Mouse (Mus musculus): ENCODE results near the gene Ostf1. TPM values are rescaled to one million over a fixed set of nuclear protein-coding genes. Genes with fewer than 3 reads are reported as not detected.

The Ostf1 gene
- total and polyA plus RNA-seq, 3 experiments = 110 to 175 (median 131) TPM

DNA sequence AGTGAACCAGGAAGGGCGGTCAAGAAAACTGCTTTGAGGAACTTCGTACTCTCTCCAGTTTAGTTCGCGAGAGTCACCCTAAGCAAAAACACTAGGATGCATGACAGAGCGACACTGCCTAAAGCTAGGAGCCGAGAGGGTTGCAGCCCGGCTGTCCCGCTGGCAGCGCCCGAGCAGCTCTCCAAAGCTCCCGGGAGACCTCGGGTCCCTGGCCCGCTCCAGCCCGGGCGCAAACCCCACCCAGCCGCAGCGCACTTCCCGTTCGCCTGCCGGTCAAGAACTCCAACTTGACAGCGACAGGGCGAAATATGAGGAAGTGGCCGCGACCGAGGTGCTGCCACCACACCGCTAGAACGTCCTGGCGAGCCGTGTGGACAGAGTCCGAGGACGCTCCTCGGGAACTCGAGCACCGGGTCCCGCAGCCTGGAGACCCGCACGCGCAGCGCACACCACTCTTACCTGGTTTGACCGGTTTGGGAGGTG is 421 bp downstream of the Ostf1 start:
- no peaks in the 10 kb centered on the region for H3K27me3 ChIP-seq (replicated peaks)
- H3K9ac ChIP-seq (ENCODE audit: insufficient read depth, low read depth) = peak overlapping the region; percentile 72
- peak overlapping the region; percentile 88 to 95 (median 93) for H3K4me3 ChIP-seq (replicated peaks in 1 of 3; ENCODE audit: low read depth in 2 of 3, low read length in 2 of 3, poor library complexity in 1 of 3)
- in situ Hi-C loops (cut with MboI; ENCODE audit: low pct_ligation_motif_present, low pct_unique_long_range_greater_than_20kb, low sequenced_read_pairs) = no loop called here
- H3K79me2 ChIP-seq (replicated peaks; ENCODE audit: control insufficient read depth, extremely low read depth, insufficient read depth, poor library complexity, severe bottlenecking) = peaks cover 29% of the 10 kb centered on the region
- DNase-seq (ENCODE audit: extremely low read depth) = peak; percentile 44
- peaks cover 2 to 35% of the 10 kb centered on the region in 2 experiments; a peak in 3 of 4 replicates for H3K4me1 ChIP-seq (ENCODE audit: control insufficient read depth in 1 of 2, insufficient read depth in 2 of 2)
- H3K4me2 ChIP-seq (ENCODE audit: insufficient read depth, low read depth, poor library complexity, severe bottlenecking) = 0 out of 2 replicates have a peak overlapping the region, but pooled peaks have one; percentile 94
- TF ChIP-seq EP300 (IDR thresholded peaks at IDR 0.05; ENCODE audit: low read length) = no peak
- peak; percentile 5; the same call in 1 of the 2 replicates for TF ChIP-seq BHLHE40 (IDR thresholded peaks at IDR 0.05; ENCODE audit: low read depth, low read length)
- TF ChIP-seq UBTF (IDR thresholded peaks at IDR 0.05; ENCODE audit: low read depth, low read length) = peak; percentile 83; the same call in 1 of the 2 replicates
- dilution Hi-C loops (cut with MboI; ENCODE audit: extremely low pct_ligation_motif_present, extremely low pct_unique_long_range_greater_than_20kb, low sequenced_read_pairs) = no loop called here
- no peaks in the 10 kb centered on the region for H3K9me3 ChIP-seq (replicated peaks; ENCODE audit: low read length)
- peaks cover 0 to 7% of the 10 kb centered on the region in 2 experiments for H3K36me3 ChIP-seq (replicated peaks in 1 of 2; ENCODE audit: control insufficient read depth in 1 of 2, insufficient read depth in 1 of 2, low read length in 1 of 2)
- peak overlapping the region; percentile 65 for H3K27ac ChIP-seq (ENCODE audit: insufficient read depth, low read depth)

DNA sequence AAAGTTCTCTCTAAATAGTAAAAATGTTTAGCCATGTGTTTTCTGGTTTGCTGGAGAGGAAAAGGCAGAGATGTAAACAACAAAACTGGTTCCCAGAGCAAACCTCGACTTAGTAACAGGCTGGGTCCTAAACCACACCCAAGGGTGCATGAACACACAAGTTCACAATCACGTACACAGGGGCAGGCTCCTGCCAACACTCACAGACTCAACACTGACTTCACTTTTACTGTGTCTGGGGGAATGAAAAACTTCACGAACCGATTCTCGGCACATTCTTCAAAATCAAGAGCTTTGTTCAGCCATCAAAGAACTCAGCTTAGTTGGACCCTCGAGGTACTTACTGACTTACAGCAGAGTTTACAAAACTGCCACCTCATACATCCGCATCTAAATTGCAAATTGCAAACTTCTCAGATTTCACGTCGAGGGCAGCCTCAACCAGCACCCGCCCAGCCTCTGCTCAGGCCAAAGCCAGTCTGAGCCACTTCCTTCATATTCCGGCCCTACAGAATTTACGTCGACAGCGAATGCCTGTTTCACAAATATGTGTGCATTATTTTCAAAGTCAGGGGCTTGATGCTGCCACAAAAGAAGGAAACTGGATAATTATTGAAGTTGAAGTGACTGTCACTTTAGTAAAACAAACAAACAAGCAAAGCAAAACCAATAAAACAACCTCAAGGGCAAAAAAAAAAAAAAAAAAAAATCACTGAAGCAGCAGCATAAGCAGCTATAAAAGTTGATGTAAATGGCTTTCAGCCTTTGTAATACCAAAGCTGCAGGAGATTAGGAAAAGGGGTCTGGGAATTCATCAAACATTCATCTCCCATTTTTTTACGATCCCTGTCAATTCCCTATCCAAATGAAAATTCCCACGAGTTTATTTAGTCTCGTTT is 1.2 kb downstream of the Ostf1 start:
- in situ Hi-C loops (cut with MboI; ENCODE audit: low pct_ligation_motif_present, low pct_unique_long_range_greater_than_20kb, low sequenced_read_pairs) = no loop called here
- TF ChIP-seq ZNF384 (IDR thresholded peaks at IDR 0.05; ENCODE audit: low read depth, low read length) (peak; percentile 82), ELF1 (IDR thresholded peaks at IDR 0.05; ENCODE audit: low read depth, low read length) (peak; percentile 49), CHD1 (IDR thresholded peaks at IDR 0.05; ENCODE audit: low read depth, low read length) (no peak), SIN3A (IDR thresholded peaks at IDR 0.05; ENCODE audit: low read length) (0 out of 2 replicates have a peak, but pooled peaks have one; percentile 27)
- peak; percentile 51 for DNase-seq (ENCODE audit: extremely low read depth)
- dilution Hi-C loops (cut with MboI; ENCODE audit: extremely low pct_ligation_motif_present, extremely low pct_unique_long_range_greater_than_20kb, low sequenced_read_pairs) = no loop called here
- H3K4me2 ChIP-seq (ENCODE audit: insufficient read depth, low read depth, poor library complexity, severe bottlenecking) = peak overlapping the region; percentile 94
- no peaks in the 10 kb centered on the region for H3K9me3 ChIP-seq (replicated peaks; ENCODE audit: low read length)
- peak overlapping the region; percentile 72 for H3K9ac ChIP-seq (ENCODE audit: insufficient read depth, low read depth)
- no peaks in the 10 kb centered on the region for H3K27me3 ChIP-seq (replicated peaks)
- H3K4me3 ChIP-seq (replicated peaks in 1 of 3; ENCODE audit: low read depth in 2 of 3, low read length in 2 of 3, poor library complexity in 1 of 3) = peak overlapping the region; percentile 88 to 95 (median 93)
- peaks cover 33% of the 10 kb centered on the region for H3K79me2 ChIP-seq (replicated peaks; ENCODE audit: control insufficient read depth, extremely low read depth, insufficient read depth, poor library complexity, severe bottlenecking)
- H3K27ac ChIP-seq (ENCODE audit: insufficient read depth, low read depth) = no peak overlapping the region
- H3K36me3 ChIP-seq (replicated peaks in 1 of 2; ENCODE audit: control insufficient read depth in 1 of 2, insufficient read depth in 1 of 2, low read length in 1 of 2) = peaks cover 0 to 5% of the 10 kb centered on the region in 2 experiments
- H3K4me1 ChIP-seq (ENCODE audit: control insufficient read depth in 1 of 2, insufficient read depth in 2 of 2) = peaks cover 2 to 42% of the 10 kb centered on the region in 2 experiments; a peak in 3 of 4 replicates

DNA sequence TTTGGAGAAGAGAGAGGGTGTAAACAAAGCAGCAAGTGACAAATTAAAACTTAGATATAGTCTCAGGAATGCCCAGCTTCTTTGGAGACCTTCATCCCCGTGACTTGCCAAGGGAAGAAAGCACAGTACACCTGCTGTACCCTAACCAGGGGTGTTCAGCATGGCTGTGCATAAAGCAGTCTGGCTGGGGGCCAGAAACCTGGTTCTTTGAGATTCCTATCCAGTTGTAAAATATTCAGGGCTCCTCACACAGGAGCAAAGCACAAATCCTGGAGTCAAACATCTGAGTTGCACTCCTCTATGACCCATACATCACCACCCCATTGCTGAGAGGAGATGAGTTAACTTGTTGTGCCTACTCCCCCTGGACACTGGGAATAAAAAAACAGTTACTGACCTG is 2.0 kb downstream of the Ostf1 start:
- dilution Hi-C loops (cut with MboI; ENCODE audit: extremely low pct_ligation_motif_present, extremely low pct_unique_long_range_greater_than_20kb, low sequenced_read_pairs) (no loop called here), in situ Hi-C loops (cut with MboI; ENCODE audit: low pct_ligation_motif_present, low pct_unique_long_range_greater_than_20kb, low sequenced_read_pairs) (no loop called here)
- no peak overlapping the region for H3K4me3 ChIP-seq (replicated peaks in 1 of 3; ENCODE audit: low read depth in 2 of 3, low read length in 2 of 3, poor library complexity in 1 of 3)
- no peaks in the 10 kb centered on the region for H3K27me3 ChIP-seq (replicated peaks)
- H3K4me1 ChIP-seq (ENCODE audit: control insufficient read depth in 1 of 2, insufficient read depth in 2 of 2) = peaks cover 7 to 49% of the 10 kb centered on the region in 2 experiments
- no peak for DNase-seq (ENCODE audit: extremely low read depth)
- H3K36me3 ChIP-seq (replicated peaks in 1 of 2; ENCODE audit: control insufficient read depth in 1 of 2, insufficient read depth in 1 of 2, low read length in 1 of 2) = peaks cover 0 to 5% of the 10 kb centered on the region in 2 experiments
- no peak overlapping the region for H3K27ac ChIP-seq (ENCODE audit: insufficient read depth, low read depth)
- TF ChIP-seq JUN (IDR thresholded peaks at IDR 0.05; ENCODE audit: insufficient read depth, low read depth, low read length) = no peak
- TF ChIP-seq USF1 (IDR thresholded peaks at IDR 0.05; ENCODE audit: low read depth, low read length) = no peak
- TF ChIP-seq EP300 (IDR thresholded peaks at IDR 0.05; ENCODE audit: low read length) = no peak
- TF ChIP-seq JUND (conservative IDR thresholded peaks at IDR 0.05; ENCODE audit: low read depth, low read length) = no peak
- no peak for TF ChIP-seq HCFC1 (IDR thresholded peaks at IDR 0.05; ENCODE audit: low read depth, low read length)
- TF ChIP-seq ZMIZ1 (IDR thresholded peaks at IDR 0.05; ENCODE audit: low read depth, low read length) = no peak
- peak overlapping the region; percentile 47; the same call in 1 of the 2 replicates for H3K4me2 ChIP-seq (ENCODE audit: insufficient read depth, low read depth, poor library complexity, severe bottlenecking)
- H3K9ac ChIP-seq (ENCODE audit: insufficient read depth, low read depth) = 0 out of 2 replicates have a peak overlapping the region, but pooled peaks have one; percentile 72
- peaks cover 42% of the 10 kb centered on the region for H3K79me2 ChIP-seq (replicated peaks; ENCODE audit: control insufficient read depth, extremely low read depth, insufficient read depth, poor library complexity, severe bottlenecking)
- no peaks in the 10 kb centered on the region for H3K9me3 ChIP-seq (replicated peaks; ENCODE audit: low read length)

All from CH12.LX (cell line).